In the genomic region with DNA sequence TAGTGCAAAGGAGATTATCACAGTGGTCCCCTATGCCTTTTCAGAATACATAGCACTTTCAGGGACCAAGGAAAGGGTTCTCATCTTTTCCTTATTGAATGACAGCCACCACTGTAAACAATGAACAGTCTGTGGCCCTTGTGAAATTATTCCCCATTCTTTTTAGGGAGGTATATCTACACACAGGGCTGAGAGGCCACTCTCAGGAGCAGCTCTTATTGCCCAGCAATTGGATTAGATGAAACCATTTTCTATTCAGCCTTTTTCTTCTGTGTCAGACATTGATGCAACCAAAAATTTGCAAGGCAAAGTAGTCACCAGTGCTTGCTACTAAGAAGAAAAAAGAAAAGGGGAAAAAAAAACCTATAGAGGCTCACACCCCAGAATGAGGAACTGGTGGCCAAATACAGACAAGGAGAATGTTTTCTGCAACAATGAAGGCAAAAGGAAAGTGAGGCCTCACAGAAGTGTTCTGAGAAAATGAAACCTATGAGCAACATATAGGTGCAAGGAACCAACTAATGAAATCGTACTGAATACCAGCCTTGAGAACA, we compare ENCODE assay signal across 16 mouse cellular contexts.
"Had no signal": no experiment of that assay in that cellular context is flagged by ENCODE, and none has a peak within 500 bp of the region (broad histone marks: within the 10 kb centered on the region; RNA-seq: fewer than 3 reads in every experiment).

No protein-coding gene starts in this region.

- DNase-seq: retina, postnatal 1 day; right cerebral cortex, adult 18-20 months; right cerebral cortex, postnatal 14 days; right cerebral cortex, postnatal 25 days; right cerebral cortex, postnatal 4 days; spleen, adult 18-20 months; thymus, adult 18-20 months; thymus, adult 2 months; thymus, postnatal 14 days; thymus, postnatal 25 days; thymus, postnatal 36 days; thymus, postnatal 4 days had no signal

- H3K27ac ChIP-seq: neural tube, embryonic 13.5 days; neural tube, embryonic 15.5 days; stomach, embryonic 15.5 days; stomach, postnatal 0 days had no signal

- H3K9me3 ChIP-seq: neural tube, embryonic 13.5 days; neural tube, embryonic 15.5 days; stomach, embryonic 15.5 days had no signal

- H3K4me3 ChIP-seq: neural tube, embryonic 13.5 days; neural tube, embryonic 15.5 days; stomach, embryonic 15.5 days had no signal

- H3K36me3 ChIP-seq: neural tube, embryonic 13.5 days; neural tube, embryonic 15.5 days; stomach, embryonic 15.5 days had no signal

- H3K4me1 ChIP-seq: neural tube, embryonic 13.5 days; neural tube, embryonic 15.5 days; stomach, embryonic 15.5 days had no signal

- H3K9ac ChIP-seq: neural tube, embryonic 13.5 days; neural tube, embryonic 15.5 days; stomach, embryonic 15.5 days had no signal

- H3K27me3 ChIP-seq: neural tube, embryonic 13.5 days; neural tube, embryonic 15.5 days; stomach, embryonic 15.5 days had no signal

- H3K4me2 ChIP-seq: neural tube, embryonic 13.5 days; neural tube, embryonic 15.5 days; stomach, embryonic 15.5 days had no signal
